Mouse (Mus musculus) liver, postnatal 0 days (tissue): ENCODE data around the gene Ptpre.
"Not testable (repeated sequence)": the region's sequence is repeated elsewhere in the genome, so short reads cannot be mapped to it uniquely, and the experiment has no call there.

Experiments
- CTCF ChIP-seq: sonication (generic); IDR thresholded peaks from 2 replicates; pipeline ENCODE4 v1.5.1; 2016; ENCODE audit warnings: antibody characterized with exemption, low read depth
- EP300 ChIP-seq: IDR thresholded peaks from 2 replicates; pipeline ENCODE4 v1.6.1; 2016; ENCODE audit warnings: antibody characterized with exemption, low read depth, mild to moderate bottlenecking

GRCm38 (mm10) chr7:135506506-135506905 lies 30.8 kb upstream of the Ptpre start:
- TF ChIP-seq CTCF, EP300: not testable (repeated sequence)
